Mouse (Mus musculus) heart, postnatal 0 days (tissue): Measurements from ENCODE around the gene Tmem206. TPM values are rescaled to one million over a fixed set of nuclear protein-coding genes. Genes with fewer than 3 reads are reported as not detected.

Experiments used
- ATAC-seq: fragments of 200-750 bp; cut with Nextera tagmentation; 2 replicates; pipeline ENCODE4 v1.8.0; 2017; ENCODE audit warnings: low read depth, moderate number of reproducible peaks, moderate library complexity; ENCODE audit not compliant: insufficient read depth
- DNase-seq: peaks from one replicate; pipeline ENCODE4 v3.0.0-alpha.2; 2016; ENCODE audit warnings: low spot score
- H3K27ac ChIP-seq: fragments of 300-500 bp; sonication (generic); 2 replicates; pipeline ENCODE4 v1.5.1; 2014; ENCODE audit warnings: low read depth, mild to moderate bottlenecking
- H3K27me3 ChIP-seq: fragments of 300-500 bp; sonication (generic); 2 replicates; pipeline ENCODE4 v1.6.1; 2014; ENCODE audit warnings: low read length, mixed read lengths; ENCODE audit not compliant: control insufficient read depth, insufficient read depth
- H3K36me3 ChIP-seq: fragments of 300-500 bp; sonication (generic); replicated peaks from 2 replicates; pipeline ENCODE4 v1.6.1; 2014; ENCODE audit warnings: low read length, mixed read lengths; ENCODE audit not compliant: control insufficient read depth, insufficient read depth
- H3K4me1 ChIP-seq: fragments of 300-500 bp; sonication (generic); 2 replicates; pipeline ENCODE4 v1.6.1; 2014; ENCODE audit warnings: antibody characterized with exemption; ENCODE audit not compliant: control insufficient read depth, insufficient read depth
- H3K4me2 ChIP-seq: fragments of 300-500 bp; sonication (generic); 2 replicates; pipeline ENCODE4 v1.6.1; 2014; ENCODE audit warnings: low read depth, mild to moderate bottlenecking, low read length, moderate library complexity
- H3K4me3 ChIP-seq: fragments of 300-500 bp; sonication (generic); 2 replicates; pipeline ENCODE4 v1.5.1; 2014; ENCODE audit warnings: low read depth, low read length
- H3K9ac ChIP-seq: fragments of 300-500 bp; sonication (generic); replicated peaks from 2 replicates; pipeline ENCODE4 v1.6.1; 2014; ENCODE audit warnings: low read depth, low read length, mixed read lengths
- H3K9me3 ChIP-seq: fragments of 300-500 bp; sonication (generic); replicated peaks from 2 replicates; pipeline ENCODE4 v1.6.1; 2016; ENCODE audit warnings: low read length; ENCODE audit not compliant: control insufficient read depth
- CTCF ChIP-seq: IDR thresholded peaks from 2 replicates; pipeline ENCODE4 v1.5.1; 2016; ENCODE audit warnings: antibody characterized with exemption, control low read depth, low read depth
- EP300 ChIP-seq: IDR thresholded peaks from 2 replicates; pipeline ENCODE4 v1.6.1; 2016; ENCODE audit warnings: antibody characterized with exemption, low read depth
- WGBS: fragments of 180-500 bp; shearing (Covaris S2); extraction: QIAGEN DNeasy Blood & Tissue Kit; methylation state at CpG from one replicate; pipeline ENCODE4 v1.1.7; 2014; 5-methylcytosine and 5-hydroxymethylcytosine counted together
- polyA plus RNA-seq: library from polyadenylated mRNA; unstranded; fragments of >200 nt; fragmentation: Nextera tagmentation; extraction: Ambion mirVana; gene quantifications from 2 replicates; pipeline ENCODE4 v1.2.1, GENCODE M21; 2015
- total RNA-seq: library from RNA; depleted of rRNA; stranded (reverse); fragments of >200 nt; gene quantifications from 2 replicates; pipeline ENCODE4 v1.2.3, GENCODE M21; 2014; ENCODE audit warnings: low replicate concordance

Gene Tmem206
- total and polyA plus RNA-seq, 2 experiments from 2014 or later, result 5.3 to 10.9 TPM

- Histone ChIP-seq H3K27me3 (no peaks in the 10 kb centered on the region), H3K9me3 (no peaks in the 10 kb centered on the region), H3K4me2 (no peak overlapping the region), H3K4me3 (no peak overlapping the region), H3K27ac (no peak overlapping the region), H3K9ac (no peak overlapping the region), H3K36me3 (no peaks in the 10 kb centered on the region), H3K4me1 (peaks cover 36% of the 10 kb centered on the region)
- DNase-seq (peak; percentile 72), ATAC-seq (no peak)
- 56% methylated on average over 9 of the region's 9 CpGs for WGBS
- TF ChIP-seq EP300 (no peak), CTCF (no peak)
Measured at GRCm38 (mm10) chr1:191293996-191294795, 31.5 kb upstream of the Tmem206 start.

DNA sequence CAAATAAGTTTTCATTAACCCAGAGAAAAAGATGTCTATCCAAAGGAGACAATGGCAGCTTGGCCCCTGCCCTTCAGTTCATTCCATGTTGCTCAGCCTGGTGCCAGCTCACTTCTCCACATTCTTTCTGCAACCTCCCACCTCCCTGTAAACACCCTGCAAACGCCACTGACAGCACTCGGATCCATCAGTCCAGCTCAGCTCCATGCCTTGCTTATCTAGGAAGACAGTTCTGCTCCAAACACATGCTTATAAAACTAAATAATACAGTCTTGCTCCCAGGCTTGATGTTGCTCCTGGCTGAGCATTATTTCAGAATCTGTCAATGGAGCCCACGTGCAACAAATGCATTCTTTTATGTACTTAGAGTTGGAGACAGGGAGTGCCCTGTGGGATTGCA is 29.9 kb upstream of the Tmem206 start:
- Histone ChIP-seq H3K9ac (no peak overlapping the region), H3K27me3 (no peaks in the 10 kb centered on the region), H3K4me1 (peaks cover 42% of the 10 kb centered on the region), H3K27ac (peak overlapping the region; percentile 84), H3K4me3 (no peak overlapping the region), H3K9me3 (no peaks in the 10 kb centered on the region), H3K4me2 (no peak overlapping the region), H3K36me3 (no peaks in the 10 kb centered on the region)
- DNase-seq (no peak), ATAC-seq (no peak)
- WGBS, result 19% methylated on average over 3 of the region's 3 CpGs
- TF ChIP-seq CTCF (no peak), EP300 (no peak)

GRCm38 (mm10) chr1:191296445-191296844 is 29.3 kb upstream of the Tmem206 start:
- H3K4me2 ChIP-seq, result no peak overlapping the region
- no peaks in the 10 kb centered on the region for H3K9me3 ChIP-seq
- no peak overlapping the region for H3K4me3 ChIP-seq
- no peak for TF ChIP-seq CTCF
- no peak for TF ChIP-seq EP300
- H3K36me3 ChIP-seq, result no peaks in the 10 kb centered on the region
- no peak overlapping the region for H3K9ac ChIP-seq
- peak; percentile 81 for ATAC-seq
- 14% methylated on average over 5 of the region's 5 CpGs for WGBS
- no peaks in the 10 kb centered on the region for H3K27me3 ChIP-seq
- peaks cover 42% of the 10 kb centered on the region for H3K4me1 ChIP-seq
- peak overlapping the region; percentile 84 for H3K27ac ChIP-seq
- DNase-seq, result peak; percentile 90

DNA sequence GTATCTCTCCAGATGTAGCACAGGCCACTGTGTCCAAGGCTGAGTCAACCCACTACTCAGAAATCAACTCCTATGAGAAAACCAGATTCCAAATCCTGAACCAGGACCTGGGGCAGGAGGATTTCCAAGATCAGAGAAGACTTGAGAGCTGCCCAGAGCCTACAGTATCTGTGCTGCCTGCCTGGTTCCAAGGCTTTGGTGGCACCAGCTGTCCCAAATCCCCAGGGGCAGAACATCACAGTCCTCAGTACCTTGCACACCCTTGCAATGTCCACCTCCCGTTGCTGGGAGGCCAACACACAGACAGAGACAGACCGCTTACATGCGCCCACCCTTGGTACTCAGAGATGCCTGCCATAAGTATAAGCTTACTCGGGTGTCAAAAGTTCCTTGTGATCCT is 27.4 kb upstream of the Tmem206 start:
- 84% methylated on average over 4 of the region's 4 CpGs for WGBS
- H3K4me1 ChIP-seq, result peaks cover 39% of the 10 kb centered on the region
- H3K4me3 ChIP-seq, result no peak overlapping the region
- ATAC-seq, result no peak
- no peak overlapping the region for H3K4me2 ChIP-seq
- DNase-seq, result no peak
- H3K36me3 ChIP-seq, result no peaks in the 10 kb centered on the region
- no peak overlapping the region for H3K27ac ChIP-seq
- no peaks in the 10 kb centered on the region for H3K9me3 ChIP-seq
- TF ChIP-seq EP300 (no peak), CTCF (no peak)
- no peak overlapping the region for H3K9ac ChIP-seq
- H3K27me3 ChIP-seq, result no peaks in the 10 kb centered on the region

- Histone ChIP-seq H3K27ac (peak overlapping the region; percentile 94), H3K36me3 (no peaks in the 10 kb centered on the region), H3K9ac (peak overlapping the region; percentile 23; the same call in 1 of the 2 replicates), H3K27me3 (no peaks in the 10 kb centered on the region), H3K4me1 (peaks cover 44% of the 10 kb centered on the region), H3K4me3 (no peak overlapping the region), H3K4me2 (peak overlapping the region; percentile 28), H3K9me3 (no peaks in the 10 kb centered on the region)
- ATAC-seq, result peak; percentile 83
- TF ChIP-seq CTCF (peak; percentile 75), EP300 (no peak)
- WGBS, result 13% methylated on average over 11 of the region's 11 CpGs
- peak; percentile 83 for DNase-seq
Measured at GRCm38 (mm10) chr1:191299215-191299942, 26.3 kb upstream of the Tmem206 start.
